Mouse (Mus musculus) frontal cortex, adult 2 months (tissue): ENCODE data around the gene Tecpr2. TPM values are rescaled to one million over a fixed set of nuclear protein-coding genes. Genes with fewer than 3 reads are reported as not detected.

Experiments used
- DNase-seq, 2 experiments: peaks; one replicate each; pipeline ENCODE4 v3.0.0; 2022; ENCODE audit warnings: low spot score in 1 of 2; ENCODE audit errors: extremely low spot score in 1 of 2
- polyA plus RNA-seq: library from polyadenylated mRNA; depleted of rRNA; stranded (reverse); fragments of >200 nt; gene quantifications from 2 replicates; pipeline ENCODE4 v1.2.3, GENCODE M21; 2012; rRNA removed

The Tecpr2 gene
- polyA plus RNA-seq, 1 experiment: 29.4 TPM

- no peak for DNase-seq
These were observed 109.0 kb downstream of the Tecpr2 start for GRCm38 (mm10) chr12:110998092-110998491.

DNA sequence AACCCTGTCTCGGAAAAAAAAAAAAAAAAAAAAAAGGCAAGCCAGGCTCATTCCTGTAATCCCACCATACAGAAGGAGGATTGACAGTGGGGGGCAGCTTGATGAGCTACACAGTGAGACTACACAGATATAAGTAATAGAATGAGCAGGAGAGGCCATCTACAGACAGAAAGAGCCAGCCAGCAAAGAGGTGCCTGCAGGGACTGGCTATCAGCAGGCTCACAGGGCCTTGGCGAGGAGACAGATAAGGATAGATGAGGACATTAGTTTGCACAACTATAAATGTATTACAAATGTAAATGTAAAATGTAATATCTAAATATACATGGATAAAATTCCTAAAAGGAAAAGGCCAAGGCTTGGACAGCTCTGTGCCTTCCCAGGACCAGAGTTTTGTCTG, 110.8 kb downstream of the Tecpr2 start:
- no peak for DNase-seq

DNA sequence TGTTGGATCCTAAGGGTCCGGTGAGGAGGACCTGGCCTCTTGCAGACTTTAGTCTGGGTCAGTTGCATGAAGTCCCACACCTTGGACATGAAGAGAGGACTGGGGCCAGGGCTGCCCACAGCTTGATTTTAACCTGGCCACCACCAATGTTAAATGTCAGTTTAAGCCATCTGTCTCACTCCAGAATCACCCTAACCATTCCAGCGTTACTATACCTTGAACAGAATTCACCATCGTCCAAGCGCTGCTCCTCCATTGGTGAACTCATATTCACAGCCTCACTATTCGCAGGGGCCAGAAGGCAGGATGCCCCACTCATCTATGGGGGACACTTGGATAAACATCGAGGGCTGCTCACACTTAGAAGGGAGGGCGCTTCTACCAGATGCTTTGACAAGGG, 111.9 kb downstream of the Tecpr2 start:
- DNase-seq: no peak

- no peak for DNase-seq
These were observed 115.1 kb downstream of the Tecpr2 start for GRCm38 (mm10) chr12:111004142-111004541.

DNA sequence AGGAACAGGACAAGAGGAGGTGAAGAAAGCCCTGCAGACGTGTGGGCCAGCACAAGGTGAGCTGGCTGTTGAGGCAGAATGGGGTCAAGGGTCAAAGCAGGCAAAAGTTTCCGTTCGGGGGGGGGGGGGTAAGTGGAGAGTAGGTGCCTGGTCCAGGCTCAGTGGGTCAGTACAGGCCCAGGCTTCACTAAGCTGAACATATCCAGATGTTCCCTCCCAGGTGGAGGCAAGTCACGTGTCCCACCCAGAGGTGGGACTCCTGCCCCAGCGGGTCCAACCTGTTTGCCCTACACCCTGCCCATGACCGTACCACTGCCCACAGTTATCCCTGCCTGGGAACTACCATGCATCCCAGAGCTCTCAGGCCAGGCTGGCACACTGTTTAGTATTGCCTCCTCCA, 116.7 kb downstream of the Tecpr2 start:
- no peak for DNase-seq

GRCm38 (mm10) chr12:111006339-111006738, 117.3 kb downstream of the Tecpr2 start:
- no peak for DNase-seq

GRCm38 (mm10) chr12:111007134-111008103, 118.4 kb downstream of the Tecpr2 start:
- DNase-seq: no peak

DNA sequence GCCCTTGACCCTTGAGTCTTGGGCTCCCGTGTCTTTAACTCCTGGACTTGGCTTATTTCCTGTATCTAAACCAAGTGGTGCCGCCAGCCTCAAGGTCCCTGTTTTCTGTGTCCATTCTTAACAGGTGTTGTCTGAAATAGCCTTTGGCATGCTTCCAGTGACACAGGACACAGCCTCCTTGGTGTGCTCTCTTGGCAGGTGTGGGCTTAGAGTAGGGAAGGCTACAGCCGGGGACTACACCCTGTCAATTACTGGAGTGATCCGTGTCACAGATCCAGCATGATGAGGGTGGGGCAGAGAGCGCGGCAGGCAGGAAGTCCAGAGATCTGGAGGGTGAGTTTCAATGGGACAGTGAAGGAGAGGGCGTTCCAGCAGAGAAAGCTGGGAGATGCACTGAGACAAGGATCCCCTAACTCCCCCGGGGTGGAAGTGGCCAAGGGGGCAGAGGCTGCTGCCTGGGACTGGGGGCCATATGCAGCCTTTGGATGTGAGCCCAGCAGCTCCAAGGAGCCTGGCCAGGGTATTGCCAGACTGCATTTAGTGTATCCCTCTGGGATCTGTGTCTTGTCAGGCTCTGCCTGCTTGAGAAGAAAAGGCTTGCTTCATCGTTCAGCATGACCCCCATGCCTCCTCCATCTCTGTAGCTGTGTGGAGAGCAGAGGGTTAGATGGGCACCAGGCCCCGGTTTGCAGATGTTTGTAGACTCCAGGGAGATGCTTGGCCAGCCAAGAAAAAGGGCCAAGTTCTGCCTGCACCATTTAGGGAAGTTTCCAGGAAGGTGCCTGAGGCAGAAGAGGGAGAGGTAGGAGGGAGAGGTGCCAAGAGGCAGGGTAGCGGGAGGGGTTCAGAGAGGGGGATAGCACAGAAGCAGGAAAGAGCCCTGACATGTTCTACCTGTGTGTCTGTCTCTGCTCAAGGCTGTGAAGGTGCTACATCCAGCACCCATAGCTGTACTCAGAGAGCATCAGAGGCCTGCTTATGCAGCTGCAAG, 119.7 kb downstream of the Tecpr2 start:
- no peak for DNase-seq

- DNase-seq: no peak
These were observed 120.7 kb downstream of the Tecpr2 start for GRCm38 (mm10) chr12:111009615-111010257.

- DNase-seq: no peak
These were observed 127.7 kb downstream of the Tecpr2 start for GRCm38 (mm10) chr12:111016807-111017206.

DNA sequence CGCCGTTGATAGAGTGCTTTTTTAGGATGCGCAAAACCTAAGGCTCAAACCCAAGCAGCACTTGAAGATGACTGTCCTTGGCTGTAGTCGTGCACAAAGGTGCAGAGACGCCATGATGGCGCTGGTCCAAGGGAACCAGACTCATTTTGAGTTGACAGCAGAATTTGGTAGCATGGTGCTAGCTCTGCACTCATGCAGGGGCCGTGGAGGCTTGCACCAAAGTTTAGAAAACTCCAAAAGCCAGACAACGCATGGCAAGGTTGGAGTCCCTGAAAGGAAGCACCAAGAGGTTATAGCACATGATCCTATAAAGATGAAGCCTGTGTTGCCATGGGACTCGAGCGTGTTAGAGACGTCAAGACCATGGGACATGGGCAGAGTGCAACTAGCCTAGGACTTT, 129.0 kb downstream of the Tecpr2 start:
- DNase-seq: no peak

GRCm38 (mm10) chr12:111019086-111019485, 130.0 kb downstream of the Tecpr2 start:
- no peak for DNase-seq

GRCm38 (mm10) chr12:111021138-111021537, 132.1 kb downstream of the Tecpr2 start:
- no peak for DNase-seq

GRCm38 (mm10) chr12:111021577-111021976, 132.5 kb downstream of the Tecpr2 start:
- DNase-seq: no peak

Other genes with a start within 250 kb of the Tecpr2 start
- not detected in 2 replicates for gene 1700001K19Rik, start 206.6 kb upstream of the Tecpr2 start, polyA plus RNA-seq
- gene Hsp90aa1, start 186.5 kb upstream of the Tecpr2 start, polyA plus RNA-seq: 470 and 567 TPM in 2 replicates
- gene Wdr20, start 151.3 kb upstream of the Tecpr2 start, polyA plus RNA-seq: 22.9 and 25.6 TPM in 2 replicates
- gene Mok, start 48.3 kb upstream of the Tecpr2 start, polyA plus RNA-seq: 14.0 and 14.2 TPM in 2 replicates
- gene Zfp839, start 39.0 kb upstream of the Tecpr2 start, polyA plus RNA-seq: 7.7 and 7.8 TPM in 2 replicates
- 106 TPM in 2 replicates for gene Cinp, start 119 bp upstream of the Tecpr2 start, polyA plus RNA-seq
- 25.5 and 30.5 TPM in 2 replicates for gene Ankrd9, start 89.8 kb downstream of the Tecpr2 start, polyA plus RNA-seq
- gene Rcor1, start 150.1 kb downstream of the Tecpr2 start, polyA plus RNA-seq: 13.4 and 14.4 TPM in 2 replicates